Mouse (Mus musculus): ENCODE results near the gene Phox2a.

Phox2a gene

GRCm38 (mm10) chr7:101817861-101818401 is at the start of gene Phox2a:
Gene Phox2a (plus strand): TSS chr7:101818313.
- DNase-seq (ENCODE audit: low spot score in 2 of 2), result no peak

GRCm38 (mm10) chr7:101770051-101770450 is 48.1 kb upstream of the Phox2a start:
- no peak for DNase-seq (ENCODE audit: low spot score in 2 of 2)

- no peak for DNase-seq (ENCODE audit: low spot score in 2 of 2)
Measured at GRCm38 (mm10) chr7:101771604-101772003, 46.5 kb upstream of the Phox2a start.

- DNase-seq (ENCODE audit: low spot score in 2 of 2), result no peak
Measured at GRCm38 (mm10) chr7:101772687-101773086, 45.4 kb upstream of the Phox2a start.

- DNase-seq (ENCODE audit: low spot score in 2 of 2), result no peak
Measured at GRCm38 (mm10) chr7:101777053-101777452, 41.1 kb upstream of the Phox2a start.

GRCm38 (mm10) chr7:101820295-101821030 is 2.4 kb downstream of the Phox2a start:
- DNase-seq (ENCODE audit: low spot score in 2 of 2), result no peak

- no peak for DNase-seq (ENCODE audit: low spot score in 2 of 2)
Measured at GRCm38 (mm10) chr7:101821571-101822501, 3.7 kb downstream of the Phox2a start.

GRCm38 (mm10) chr7:101822836-101823757 is 5.0 kb downstream of the Phox2a start:
- no peak for DNase-seq (ENCODE audit: low spot score in 2 of 2)

GRCm38 (mm10) chr7:101823758-101824630 is 5.9 kb downstream of the Phox2a start:
- DNase-seq (ENCODE audit: low spot score in 2 of 2), result no peak

- DNase-seq (ENCODE audit: low spot score in 2 of 2), result no peak
Measured at GRCm38 (mm10) chr7:101830373-101830772, 12.3 kb downstream of the Phox2a start.

- DNase-seq (ENCODE audit: low spot score in 2 of 2), result no peak
Measured at GRCm38 (mm10) chr7:101831437-101831836, 13.3 kb downstream of the Phox2a start.

- no peak for DNase-seq (ENCODE audit: low spot score in 2 of 2)
Measured at GRCm38 (mm10) chr7:101832372-101832771, 14.3 kb downstream of the Phox2a start.

- no peak for DNase-seq (ENCODE audit: low spot score in 2 of 2)
Measured at GRCm38 (mm10) chr7:101833352-101833751, 15.2 kb downstream of the Phox2a start.

- DNase-seq (ENCODE audit: low spot score in 2 of 2), result peak in 1 of 2 experiments; percentile 37
Measured at GRCm38 (mm10) chr7:101833916-101834584, 15.9 kb downstream of the Phox2a start.

- no peak for DNase-seq (ENCODE audit: low spot score in 2 of 2)
Measured at GRCm38 (mm10) chr7:101834903-101835302, 16.8 kb downstream of the Phox2a start.

GRCm38 (mm10) chr7:101835457-101836109 is 17.5 kb downstream of the Phox2a start:
- DNase-seq (ENCODE audit: low spot score in 2 of 2), result no peak

GRCm38 (mm10) chr7:101836271-101837153 is 18.4 kb downstream of the Phox2a start:
- peak in 1 of 2 experiments; percentile 51 for DNase-seq (ENCODE audit: low spot score in 2 of 2)

- no peak for DNase-seq (ENCODE audit: low spot score in 2 of 2)
Measured at GRCm38 (mm10) chr7:101837154-101837605, 19.1 kb downstream of the Phox2a start.

All from frontal cortex, postnatal 10 days (tissue).